Mouse (Mus musculus) kidney, adult 10 weeks (tissue): ENCODE measurements around the gene Dcxr. TPM values are rescaled to one million over a fixed set of nuclear protein-coding genes. Genes with fewer than 3 reads are reported as not detected.

Source experiments
- polyA plus RNA-seq: library from polyadenylated mRNA; stranded (reverse); fragments of 350-450 nt; fragmentation: Illumina TruSeq; extraction: RNeasy Lipid Tissue Mini Kit (QIAGEN cat#74804); gene quantifications from one replicate; pipeline ENCODE4 v1.2.3, GENCODE M21; 2014; ENCODE audit warnings: low read depth, low replicate concordance

Dcxr gene
- polyA plus RNA-seq: 1.3 TPM

DNA sequence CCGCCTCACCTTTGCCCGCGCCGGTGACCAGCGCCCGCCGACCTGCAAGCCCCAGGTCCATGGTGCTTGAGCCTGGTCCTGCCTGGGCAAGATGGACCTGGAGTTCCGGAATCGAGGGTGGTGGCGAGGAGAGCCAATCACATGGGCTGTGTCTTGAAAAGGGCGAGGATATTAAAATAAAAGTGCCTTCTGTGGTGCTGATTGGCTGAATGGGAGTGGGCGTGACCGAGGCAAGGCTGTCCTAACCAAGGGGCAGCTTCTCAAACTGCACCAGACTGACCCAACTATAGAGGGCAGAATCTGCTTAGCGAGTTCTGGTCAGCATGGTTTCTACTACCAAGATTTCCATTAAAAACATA is at the start of gene Dcxr:
Gene Dcxr (minus strand): TSS at position 113 of the 359 bp plus-strand sequence.

DNA sequence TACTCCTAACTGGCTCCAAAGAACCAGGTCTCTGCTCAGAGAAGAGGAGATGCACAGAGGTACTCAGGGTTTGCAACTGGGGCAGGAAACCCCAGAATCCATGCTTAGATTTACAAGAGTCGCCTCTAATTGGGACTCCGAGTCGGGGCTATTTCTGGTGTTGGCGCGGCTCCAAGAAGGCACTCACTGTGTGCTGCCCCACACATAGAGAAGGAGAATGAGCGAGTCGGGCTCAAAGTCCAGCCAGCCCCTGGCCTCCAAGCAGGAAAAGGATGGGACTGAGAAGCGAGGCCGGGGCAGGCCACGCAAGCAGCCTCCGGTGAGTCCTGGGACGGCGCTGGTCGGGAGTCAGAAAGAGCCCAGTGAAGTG is 35.6 kb upstream of the Dcxr start, which contains the start of gene Hmga1b:
Gene Hmga1b (plus strand): TSS at position 123 of the 370 bp plus-strand sequence.

DNA sequence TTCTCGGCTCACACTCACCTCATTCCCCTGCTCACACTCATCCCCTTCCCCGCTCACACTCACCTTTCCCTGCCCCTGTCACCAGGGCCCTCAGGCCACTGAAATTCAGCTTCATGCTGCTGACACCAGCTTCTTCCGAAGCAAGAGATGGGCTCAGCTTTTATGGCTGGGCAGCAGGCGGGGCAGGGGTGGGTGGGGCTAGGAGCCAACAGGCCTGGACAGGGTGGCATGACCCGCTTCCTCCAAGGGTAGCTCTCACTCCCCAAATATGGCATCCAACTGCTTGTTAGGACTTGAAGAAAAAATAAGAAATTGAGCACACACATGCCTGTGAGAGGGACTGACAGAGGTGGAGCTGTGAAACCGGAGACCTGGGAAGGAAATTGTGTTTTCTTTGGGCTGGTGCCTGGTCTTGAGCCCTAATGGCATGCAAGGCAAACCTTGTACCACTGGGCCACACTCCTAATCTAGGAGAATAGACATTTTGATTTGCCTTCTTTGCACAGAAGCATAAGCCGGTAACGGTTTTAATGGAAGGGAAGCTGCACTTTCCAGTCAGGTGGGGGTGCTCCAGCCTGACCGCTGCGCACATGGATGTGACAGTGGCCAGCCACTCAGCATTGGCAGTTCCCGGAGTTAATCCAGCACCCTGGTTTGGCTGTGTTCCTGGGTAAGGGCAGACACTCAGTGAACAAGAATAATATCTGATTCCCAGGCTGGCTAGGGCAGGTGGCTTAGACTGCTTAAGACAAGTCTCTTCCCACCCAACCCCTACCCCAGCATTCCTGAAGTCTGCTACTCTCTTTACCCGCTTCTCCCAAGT is 5.0 kb upstream of the Dcxr start, which contains the start of gene Cbr2:
Gene Cbr2 (minus strand): TSS at position 257 of the 823 bp plus-strand sequence.

DNA sequence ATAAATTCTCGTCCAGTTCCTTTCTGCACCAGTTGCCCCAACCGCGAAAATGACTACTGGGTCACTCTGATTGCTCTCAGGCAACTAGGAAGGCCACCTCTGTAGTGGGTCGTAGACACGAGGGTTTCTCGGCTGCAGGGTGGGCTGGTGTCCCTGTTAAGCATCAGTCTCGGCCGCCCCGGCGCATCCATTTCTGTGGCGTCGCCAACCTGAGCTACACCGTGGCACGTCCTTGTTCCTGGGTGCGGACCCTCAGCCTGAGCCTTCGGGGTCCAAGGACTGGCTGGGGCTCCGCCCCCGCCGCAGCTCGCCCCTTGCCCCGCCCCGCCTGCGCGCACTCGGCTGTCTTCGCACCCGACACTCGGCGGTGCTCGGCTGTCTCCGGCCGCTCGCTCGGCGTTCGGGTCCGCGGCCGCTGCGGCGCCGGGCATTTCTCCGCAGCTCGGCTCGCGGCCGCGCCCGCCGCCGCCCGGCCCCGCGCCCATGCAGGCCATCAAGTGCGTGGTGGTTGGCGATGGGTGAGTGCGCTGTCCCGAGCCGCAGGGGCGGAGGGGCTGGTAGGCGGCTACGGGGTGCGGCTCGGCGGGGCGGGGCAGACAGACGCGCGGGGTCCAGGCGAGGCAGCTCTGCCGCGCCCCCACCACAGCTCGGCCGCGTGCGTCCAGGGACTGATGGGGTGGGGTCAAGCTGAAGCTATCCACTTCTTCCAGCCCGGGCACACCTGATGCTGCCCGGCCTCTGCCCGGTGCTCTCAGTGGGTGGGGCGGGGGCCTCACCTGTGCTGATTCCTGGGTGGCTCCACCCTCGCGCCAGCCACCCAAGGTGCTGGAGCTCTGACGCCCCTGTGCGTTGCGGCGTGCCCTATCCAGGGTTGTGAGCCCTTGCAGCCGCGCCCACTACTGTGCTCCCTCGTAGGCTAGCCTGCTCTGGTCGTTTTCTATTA is 5.7 kb downstream of the Dcxr start, which contains the start of gene Rac3:
Gene Rac3 (plus strand): TSS at position 347 of the 943 bp plus-strand sequence.

DNA sequence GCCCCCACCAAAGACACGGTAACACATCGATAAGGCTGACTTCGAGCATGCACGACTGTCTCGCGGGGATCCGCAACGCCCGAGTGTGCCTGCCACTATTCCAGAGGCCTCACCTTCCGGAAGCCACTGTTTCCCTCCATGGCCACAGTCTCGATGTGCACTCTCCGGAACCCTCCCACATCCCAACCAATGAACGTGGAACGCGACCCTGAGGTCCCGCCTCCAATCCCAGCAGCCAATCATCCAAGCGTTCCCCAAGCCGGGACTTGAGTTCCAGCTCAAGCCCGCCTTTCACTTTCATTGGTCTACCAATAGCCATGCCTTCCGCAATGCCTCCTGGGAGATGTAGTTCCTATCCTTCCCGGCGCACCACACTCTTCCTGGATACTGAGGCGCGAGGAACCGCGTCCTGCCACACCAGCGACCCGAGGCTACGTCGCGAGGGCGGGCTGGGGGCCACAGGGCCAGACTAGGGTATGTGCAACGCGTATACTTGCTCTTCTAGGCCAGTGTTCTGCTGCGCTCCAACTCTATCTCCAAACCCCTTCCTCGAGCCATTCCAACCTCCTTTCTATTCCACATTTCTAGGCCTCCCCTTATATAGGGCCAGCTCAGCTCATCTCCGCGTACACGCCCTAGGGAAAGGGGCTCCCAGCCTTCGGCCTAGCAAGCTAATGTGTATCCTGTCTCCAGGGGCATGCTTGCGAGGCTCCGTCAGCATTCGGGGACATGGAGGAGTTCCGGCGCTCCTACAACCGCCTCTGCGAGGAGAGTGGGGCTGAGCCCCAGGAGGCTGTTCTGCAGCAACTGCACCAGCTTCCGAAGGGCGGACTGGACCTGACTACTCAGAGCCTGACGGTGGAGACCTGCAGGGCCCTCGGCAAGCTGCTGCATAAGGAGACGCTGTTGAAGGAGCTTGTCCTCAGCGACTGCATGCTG is 13.2 kb downstream of the Dcxr start, which contains the start of the genes Cenpx and Lrrc45:
Gene Cenpx (minus strand): TSS at position 159 of the 939 bp plus-strand sequence.
Gene Lrrc45 (plus strand): TSS at position 346 of the 939 bp plus-strand sequence.

Other genes starting within 250 kb of the Dcxr start
- 6.1 TPM for gene Mrpl12, start 242.7 kb downstream of the Dcxr start, polyA plus RNA-seq
- gene Slc25a10, start 235.4 kb downstream of the Dcxr start, polyA plus RNA-seq: 2.5 TPM
- gene Gcgr, start 196.6 kb downstream of the Dcxr start, polyA plus RNA-seq: 2.3 TPM
- gene Mcrip1, start 177.6 kb downstream of the Dcxr start, polyA plus RNA-seq: 0.89 TPM
- gene Ppp1r27, start 176.1 kb downstream of the Dcxr start, polyA plus RNA-seq: not detected
- 238 TPM for gene P4hb, start 154.0 kb downstream of the Dcxr start, polyA plus RNA-seq
- 20.6 TPM for gene Arhgdia, start 145.7 kb downstream of the Dcxr start, polyA plus RNA-seq
- 11.9 TPM for gene Alyref, start 128.9 kb downstream of the Dcxr start, polyA plus RNA-seq
- 7.1 TPM for gene Anapc11, start 128.9 kb downstream of the Dcxr start, polyA plus RNA-seq
- not detected for gene Npb, start 118.8 kb downstream of the Dcxr start, polyA plus RNA-seq
- gene Pcyt2, start 109.3 kb downstream of the Dcxr start, polyA plus RNA-seq: 15.0 TPM
- 3.0 TPM for gene Sirt7, start 102.0 kb downstream of the Dcxr start, polyA plus RNA-seq
- 11.3 TPM for gene Mafg, start 93.7 kb downstream of the Dcxr start, polyA plus RNA-seq
- 0.32 TPM for gene Pycr1, start 83.5 kb downstream of the Dcxr start, polyA plus RNA-seq
- not detected for gene Myadml2, start 79.1 kb downstream of the Dcxr start, polyA plus RNA-seq
- gene Notum, start 66.1 kb downstream of the Dcxr start, polyA plus RNA-seq: not detected
- gene Aspscr1, start 54.3 kb downstream of the Dcxr start, polyA plus RNA-seq: 1.6 TPM
- gene Cenpx, start 13.5 kb downstream of the Dcxr start, polyA plus RNA-seq: 0.97 TPM
- 0.24 TPM for gene Lrrc45, start 13.4 kb downstream of the Dcxr start, polyA plus RNA-seq
- not detected for gene Rac3, start 5.8 kb downstream of the Dcxr start, polyA plus RNA-seq
- not detected for gene Cbr2, start 4.8 kb upstream of the Dcxr start, polyA plus RNA-seq
- not detected for gene Hmga1b, start 35.5 kb upstream of the Dcxr start, polyA plus RNA-seq
- gene Rfng, start 56.9 kb upstream of the Dcxr start, polyA plus RNA-seq: not detected
- 17.3 TPM for gene Gps1, start 57.0 kb upstream of the Dcxr start, polyA plus RNA-seq
- 7.1 TPM for gene Dus1l, start 69.1 kb upstream of the Dcxr start, polyA plus RNA-seq
- gene Fasn, start 97.3 kb upstream of the Dcxr start, polyA plus RNA-seq: 0.44 TPM
- gene Ccdc57, start 205.6 kb upstream of the Dcxr start, polyA plus RNA-seq: 0.28 TPM
- not detected for gene Slc16a3, start 221.2 kb upstream of the Dcxr start, polyA plus RNA-seq